Mouse (Mus musculus): Measurements from ENCODE around the gene Mecom. TPM values are rescaled to one million over a fixed set of nuclear protein-coding genes. Genes with fewer than 3 reads are reported as not detected.

Gene Mecom
- polyA plus RNA-seq, 1 experiment from 2014 or later: 22.4 TPM

- peak; percentile 69 for DNase-seq (ENCODE audit: low spot score)
- TF ChIP-seq EP300 (IDR thresholded peaks at IDR 0.05) (no peak; the same call in 1 of the 2 replicates), CTCF (IDR thresholded peaks at IDR 0.05) (no peak)
- peak; percentile 91 for ATAC-seq
These were observed 563.4 kb downstream of the Mecom start for GRCm38 (mm10) chr3:29984431-29984830.

GRCm38 (mm10) chr3:29981259-29981910, 566.4 kb downstream of the Mecom start:
- Histone ChIP-seq H3K9me3 (ENCODE audit: low read length) (no peaks in the 10 kb centered on the region), H3K4me3 (ENCODE audit: low read depth, low read length) (no peak overlapping the region), H3K4me2 (replicated peaks; ENCODE audit: low read depth, low read length) (no peak overlapping the region), H3K4me1 (ENCODE audit: insufficient read depth, low read depth, low read length) (no peaks in the 10 kb centered on the region), H3K27ac (ENCODE audit: low read length) (no peak overlapping the region), H3K9ac (replicated peaks; ENCODE audit: low read depth) (no peak overlapping the region), H3K27me3 (replicated peaks; ENCODE audit: insufficient read depth, low read length) (no peaks in the 10 kb centered on the region), H3K36me3 (ENCODE audit: insufficient read depth, low read length) (no peaks in the 10 kb centered on the region; the same call in 1 of the 2 replicates)
- TF ChIP-seq CTCF (IDR thresholded peaks at IDR 0.05): no peak
- TF ChIP-seq EP300 (IDR thresholded peaks at IDR 0.05): peak; percentile 45; the same call in 1 of the 2 replicates
- ATAC-seq (peak; percentile 23; the same call in 1 of the 2 replicates), DNase-seq (ENCODE audit: low spot score) (no peak)
- WGBS: 51% methylated on average over 7 of the region's 7 CpGs

More at GRCm38 (mm10) chr3:29984431-29984830, 563.4 kb downstream of the Mecom start:
- WGBS: 53% methylated on average over 3 of the region's 3 CpGs
- Histone ChIP-seq H3K27me3 (replicated peaks; ENCODE audit: insufficient read depth, low read length) (no peaks in the 10 kb centered on the region), H3K9ac (replicated peaks; ENCODE audit: low read depth) (no peak overlapping the region), H3K9me3 (ENCODE audit: low read length) (no peaks in the 10 kb centered on the region), H3K36me3 (ENCODE audit: insufficient read depth, low read length) (no peaks in the 10 kb centered on the region; the same call in 1 of the 2 replicates), H3K27ac (ENCODE audit: low read length) (peak overlapping the region; percentile 14; the same call in 1 of the 2 replicates), H3K4me1 (ENCODE audit: insufficient read depth, low read depth, low read length) (no peaks in the 10 kb centered on the region), H3K4me3 (ENCODE audit: low read depth, low read length) (no peak overlapping the region), H3K4me2 (replicated peaks; ENCODE audit: low read depth, low read length) (no peak overlapping the region; the same call in 1 of the 2 replicates)

DNA sequence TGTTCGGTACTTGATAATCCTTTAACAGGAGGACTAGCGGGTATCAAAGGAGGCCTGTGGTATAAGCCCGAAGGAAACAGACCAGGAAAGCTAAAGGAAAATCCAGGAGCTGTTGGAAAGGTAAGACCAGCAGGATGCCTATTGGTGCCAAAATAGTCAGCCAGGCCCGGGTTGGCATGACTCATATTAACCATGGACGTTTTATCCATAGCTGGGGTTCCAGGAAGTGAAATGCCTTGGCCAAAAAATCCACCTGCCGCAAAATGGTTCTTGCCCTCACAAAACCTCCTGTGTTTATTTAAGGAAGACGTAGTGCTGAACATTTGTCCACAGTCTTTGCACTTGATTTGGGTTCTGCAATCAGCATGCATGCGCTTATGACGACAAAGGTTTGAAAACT, 567.3 kb downstream of the Mecom start:
- Histone ChIP-seq H3K36me3 (ENCODE audit: insufficient read depth, low read length) (no peaks in the 10 kb centered on the region; the same call in 1 of the 2 replicates), H3K4me2 (replicated peaks; ENCODE audit: low read depth, low read length) (no peak overlapping the region), H3K4me1 (ENCODE audit: insufficient read depth, low read depth, low read length) (no peaks in the 10 kb centered on the region), H3K9me3 (ENCODE audit: low read length) (no peaks in the 10 kb centered on the region), H3K27me3 (replicated peaks; ENCODE audit: insufficient read depth, low read length) (no peaks in the 10 kb centered on the region), H3K4me3 (ENCODE audit: low read depth, low read length) (no peak overlapping the region), H3K27ac (ENCODE audit: low read length) (no peak overlapping the region), H3K9ac (replicated peaks; ENCODE audit: low read depth) (no peak overlapping the region)
- no peak for DNase-seq (ENCODE audit: low spot score)
- no peak for ATAC-seq
- TF ChIP-seq EP300 (IDR thresholded peaks at IDR 0.05) (no peak), CTCF (IDR thresholded peaks at IDR 0.05) (no peak)
- WGBS: 67% methylated on average over 9 of the region's 9 CpGs

GRCm38 (mm10) chr3:29976580-29976979, 571.2 kb downstream of the Mecom start:
- WGBS: 30% methylated on average over 4 of the region's 4 CpGs
- no peaks in the 10 kb centered on the region; the same call in 1 of the 2 replicates for H3K36me3 ChIP-seq (ENCODE audit: insufficient read depth, low read length)
- DNase-seq (ENCODE audit: low spot score) (no peak), ATAC-seq (peak; percentile 57)
- H3K4me1 ChIP-seq (ENCODE audit: insufficient read depth, low read depth, low read length): no peaks in the 10 kb centered on the region
- no peak overlapping the region for H3K4me3 ChIP-seq (ENCODE audit: low read depth, low read length)
- H3K9me3 ChIP-seq (ENCODE audit: low read length): no peaks in the 10 kb centered on the region
- no peaks in the 10 kb centered on the region for H3K27me3 ChIP-seq (replicated peaks; ENCODE audit: insufficient read depth, low read length)
- TF ChIP-seq CTCF (IDR thresholded peaks at IDR 0.05) (no peak), EP300 (IDR thresholded peaks at IDR 0.05) (peak; percentile 68; the same call in 1 of the 2 replicates)
- H3K27ac ChIP-seq (ENCODE audit: low read length): no peak overlapping the region
- H3K9ac ChIP-seq (replicated peaks; ENCODE audit: low read depth): no peak overlapping the region
- H3K4me2 ChIP-seq (replicated peaks; ENCODE audit: low read depth, low read length): no peak overlapping the region

DNA sequence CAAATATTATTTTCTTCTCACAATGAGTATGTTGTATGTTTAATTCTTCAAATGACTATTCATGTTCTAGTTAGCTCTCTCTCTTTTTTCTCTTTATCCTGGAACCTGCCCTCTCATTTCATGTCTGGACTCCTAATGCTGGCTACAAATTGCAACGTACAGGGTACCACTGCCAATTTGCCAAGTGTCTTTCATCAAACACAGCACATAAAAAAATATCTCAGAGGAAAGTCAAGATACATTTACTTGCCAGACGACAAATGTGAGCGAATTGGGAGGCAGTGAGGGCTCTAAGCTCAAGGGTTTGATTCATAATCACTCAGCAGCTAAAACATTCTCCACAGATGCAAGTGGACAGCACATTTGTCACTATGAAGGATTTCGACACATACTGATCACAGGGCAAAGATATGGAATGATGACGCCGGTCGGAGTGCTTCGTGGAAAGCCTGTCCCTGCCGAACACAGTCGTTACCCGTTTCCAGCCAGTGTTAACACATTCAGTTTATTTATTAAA, 579.3 kb downstream of the Mecom start:
- WGBS: 39% methylated on average over 11 of the region's 11 CpGs
- H3K4me2 ChIP-seq (replicated peaks; ENCODE audit: low read depth, low read length): no peak overlapping the region
- no peaks in the 10 kb centered on the region for H3K4me1 ChIP-seq (ENCODE audit: insufficient read depth, low read depth, low read length)
- TF ChIP-seq EP300 (IDR thresholded peaks at IDR 0.05) (no peak), CTCF (IDR thresholded peaks at IDR 0.05) (no peak)
- no peak overlapping the region for H3K27ac ChIP-seq (ENCODE audit: low read length)
- H3K4me3 ChIP-seq (ENCODE audit: low read depth, low read length): no peak overlapping the region
- H3K9me3 ChIP-seq (ENCODE audit: low read length): no peaks in the 10 kb centered on the region
- no peak overlapping the region for H3K9ac ChIP-seq (replicated peaks; ENCODE audit: low read depth)
- no peaks in the 10 kb centered on the region; the same call in 1 of the 2 replicates for H3K36me3 ChIP-seq (ENCODE audit: insufficient read depth, low read length)
- ATAC-seq (peak; percentile 56), DNase-seq (ENCODE audit: low spot score) (peak; percentile 55)
- H3K27me3 ChIP-seq (replicated peaks; ENCODE audit: insufficient read depth, low read length): no peaks in the 10 kb centered on the region

DNA sequence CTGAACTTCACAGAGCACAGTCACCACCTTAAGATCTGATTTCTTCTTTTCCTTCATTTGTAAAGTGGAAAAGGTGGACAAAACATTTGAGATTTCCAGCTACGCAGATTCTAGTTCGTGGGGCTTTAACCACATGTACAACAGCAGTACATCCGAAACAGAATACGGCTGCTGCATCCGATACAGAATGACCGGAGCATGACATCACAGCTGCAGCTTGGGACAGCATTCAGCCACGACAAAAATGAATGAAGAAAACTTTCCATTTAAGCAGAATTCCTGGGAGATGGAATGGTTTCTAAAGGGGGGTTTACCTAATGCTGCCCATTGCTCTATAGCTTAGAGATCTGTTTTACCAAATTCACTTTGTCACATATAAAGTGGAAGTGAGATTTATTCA, 583.9 kb downstream of the Mecom start:
- H3K9ac ChIP-seq (replicated peaks; ENCODE audit: low read depth): no peak overlapping the region
- no peak overlapping the region for H3K4me2 ChIP-seq (replicated peaks; ENCODE audit: low read depth, low read length)
- DNase-seq (ENCODE audit: low spot score): no peak
- H3K4me1 ChIP-seq (ENCODE audit: insufficient read depth, low read depth, low read length): no peaks in the 10 kb centered on the region
- no peak for ATAC-seq
- TF ChIP-seq CTCF (IDR thresholded peaks at IDR 0.05) (no peak), EP300 (IDR thresholded peaks at IDR 0.05) (no peak)
- no peaks in the 10 kb centered on the region for H3K9me3 ChIP-seq (ENCODE audit: low read length)
- no peak overlapping the region for H3K27ac ChIP-seq (ENCODE audit: low read length)
- no peak overlapping the region for H3K4me3 ChIP-seq (ENCODE audit: low read depth, low read length)
- 72% methylated on average over 7 of the region's 7 CpGs for WGBS
- no peaks in the 10 kb centered on the region for H3K27me3 ChIP-seq (replicated peaks; ENCODE audit: insufficient read depth, low read length)
- no peaks in the 10 kb centered on the region; the same call in 1 of the 2 replicates for H3K36me3 ChIP-seq (ENCODE audit: insufficient read depth, low read length)
